Mouse (Mus musculus) stomach, postnatal 0 days (tissue): ENCODE data around the gene Dio1.

Experiments
- CTCF ChIP-seq: IDR thresholded peaks from 2 replicates; pipeline ENCODE4 v1.5.1; 2016; ENCODE audit warnings: antibody characterized with exemption, low read depth, mild to moderate bottlenecking, moderate library complexity
- EP300 ChIP-seq: optimal IDR thresholded peaks from 2 replicates; pipeline ENCODE3; 2016; ENCODE audit warnings: antibody characterized with exemption

DNA sequence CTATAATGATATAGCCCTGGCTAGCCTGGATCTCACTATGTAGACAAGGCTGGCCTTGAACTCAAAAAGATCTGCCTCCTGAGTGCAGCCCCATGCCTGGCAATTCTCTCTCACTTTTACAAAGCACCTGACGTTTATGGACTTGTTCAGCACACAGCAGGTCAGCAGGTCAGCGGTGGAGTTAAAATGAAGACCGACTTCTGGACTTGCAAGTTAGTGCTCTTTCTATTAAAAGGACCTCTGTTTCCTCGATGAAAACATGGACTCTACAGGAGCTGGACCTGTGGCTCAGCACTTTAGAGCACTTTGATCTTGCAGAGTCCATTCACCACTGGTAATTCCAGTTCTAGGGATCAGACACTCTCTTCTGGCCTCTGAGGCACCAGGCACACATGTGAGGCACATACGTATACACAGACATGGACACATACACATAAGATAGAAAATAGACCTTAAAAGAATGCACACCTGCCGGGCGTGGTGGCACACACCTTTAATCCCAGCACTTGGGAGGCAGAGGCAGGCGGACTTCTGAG is 8.8 kb downstream of the Dio1 start:
- no peak for TF ChIP-seq CTCF
- no peak for TF ChIP-seq EP300
